ENCODE assay signal across 8 mouse cellular contexts in the genomic region with DNA sequence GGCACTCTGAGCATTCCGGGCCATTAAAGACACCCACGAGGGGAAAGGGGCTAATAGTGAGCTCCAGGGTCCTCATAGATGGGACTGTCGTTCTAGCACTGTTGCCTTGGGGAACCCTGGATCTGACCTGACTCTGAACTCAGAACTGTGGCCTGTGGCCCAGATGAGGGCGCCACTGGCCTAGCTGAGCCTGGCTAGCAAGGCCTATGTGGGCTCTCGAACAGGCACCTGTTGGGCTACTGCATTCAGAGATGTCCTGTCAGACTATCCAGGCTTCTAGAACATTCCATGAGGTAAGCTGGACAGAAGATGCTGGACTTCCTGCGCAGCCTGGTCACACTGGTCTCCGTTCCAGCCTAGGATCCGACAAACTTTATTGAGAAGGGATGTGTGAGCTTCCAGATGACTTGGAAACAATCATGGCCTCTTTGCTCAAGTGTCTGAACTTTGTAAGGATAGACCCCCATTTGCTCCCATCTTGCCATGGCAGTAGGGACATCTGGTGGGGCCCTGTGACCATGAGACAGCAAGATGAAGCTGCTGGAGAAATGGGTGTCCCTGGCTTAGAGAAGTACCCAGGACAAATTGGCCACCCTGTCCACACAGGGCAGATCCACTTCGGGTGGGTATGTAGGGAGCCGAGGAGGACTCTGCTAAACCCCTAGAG. TPM values are rescaled to one million over a fixed set of nuclear protein-coding genes. Genes with fewer than 3 reads are reported as not detected.
DNase-seq lines count a peak whose midpoint lies in the region; ATAC-seq and TF ChIP-seq lines count a peak whose summit lies in the region.

No protein-coding gene starts in this region.

- 0 out of 2 replicates have a peak, but pooled peaks have one; percentile 5 for ATAC-seq in heart, embryonic 15.5 days (replicated peaks; ENCODE audit: insufficient number of reproducible peaks, insufficient read depth, low FRiP score, low read depth)

- H3K4me2 ChIP-seq in heart, embryonic 15.5 days = peak overlapping the region; percentile 89

- TF ChIP-seq CTCF in C2C12 (IDR thresholded peaks at IDR 0.05; ENCODE audit: control insufficient read depth, insufficient read depth, insufficient read length) = peak; percentile 65

- peaks cover 37% of the 10 kb centered on the region for H3K79me2 ChIP-seq in C2C12 (ENCODE audit: control insufficient read depth, insufficient read depth)

- H3K4me3 ChIP-seq in C2C12 (ENCODE audit: insufficient read depth, poor library complexity, severe bottlenecking) = no peak overlapping the region
- peak overlapping the region; percentile 68 for H3K4me3 ChIP-seq in heart, embryonic 15.5 days

- DNase-seq in Muller cell, postnatal 12 days (ENCODE audit: inconsistent ontology term) = peak; percentile 62
- peak; percentile 44 for DNase-seq in embryo, embryonic 9.5 days (ENCODE audit: extremely low spot score)
- DNase-seq in kidney, postnatal 25 days = peak; percentile 39 to 65
- peak; percentile 59 to 62 for DNase-seq in lung, postnatal 4 days
- DNase-seq in right cerebral cortex, postnatal 25 days = peak; percentile 32
- no peak for DNase-seq in frontal cortex, postnatal 25 days (ENCODE audit: low spot score in 2 of 2)

- no peaks in the 10 kb centered on the region for H3K27me3 ChIP-seq in C2C12 (ENCODE audit: control insufficient read depth, insufficient read depth, insufficient read length)
- no peaks in the 10 kb centered on the region for H3K27me3 ChIP-seq in heart, embryonic 15.5 days

- peaks cover 40% of the 10 kb centered on the region for H3K4me1 ChIP-seq in heart, embryonic 15.5 days (replicated peaks)

- no peak overlapping the region for H3ac ChIP-seq in C2C12 (ENCODE audit: control insufficient read depth, insufficient read length, low read depth)

- peak overlapping the region; percentile 83 for H3K27ac ChIP-seq in heart, embryonic 15.5 days

- WGBS in heart, embryonic 15.5 days = 59% methylated on average over 10 of the region's 10 CpGs

- H3K36me3 ChIP-seq in C2C12 (ENCODE audit: control insufficient read depth, insufficient read depth) = peaks cover 9% of the 10 kb centered on the region
- H3K36me3 ChIP-seq in heart, embryonic 15.5 days = no peaks in the 10 kb centered on the region

- no peak overlapping the region for H3K9ac ChIP-seq in heart, embryonic 15.5 days

- peaks cover 33% of the 10 kb centered on the region for H3K79me3 ChIP-seq in C2C12 (ENCODE audit: low read depth)

- no peaks in the 10 kb centered on the region for H3K9me3 ChIP-seq in heart, embryonic 15.5 days (replicated peaks)

TF ChIP-seq in C2C12, 6 proteins besides CTCF, POLR2A, EP300 and RAD21:
- TF ChIP-seq CEBPB (IDR thresholded peaks at IDR 0.05; ENCODE audit: low read depth) (no peak), USF1 (IDR thresholded peaks at IDR 0.05; ENCODE audit: low read depth) (no peak), MAX (IDR thresholded peaks at IDR 0.05) (no peak), MYOD1 (IDR thresholded peaks at IDR 0.05; ENCODE audit: control insufficient read depth, insufficient read length, low read depth) (no peak), FOSL1 (IDR thresholded peaks at IDR 0.05; ENCODE audit: insufficient read depth, low read length, poor library complexity, severe bottlenecking) (no peak), MYOG (IDR thresholded peaks at IDR 0.05; ENCODE audit: control insufficient read depth, extremely low read depth, insufficient read length) (no peak)
TF ChIP-seq in C2C12: peak in this region for 0.

RNA-seq across cellular contexts. Expression of gene Traf3, which starts 0.9 kb away (rescaled TPM):
- 9.9 TPM for polyA plus RNA-seq in C2C12 (2012; fragmentation: generic; extraction: Trizol)
- polyA plus RNA-seq in heart, embryonic 15.5 days (2015; fragmentation: Nextera tagmentation; extraction: Ambion mirVana) = 5.1 and 7.0 TPM in 2 replicates

RNA-seq across cellular contexts. Expression of gene 4930595D18Rik, which starts 19.0 kb away (rescaled TPM):
- not detected for polyA plus RNA-seq in C2C12 (2012; fragmentation: generic; extraction: Trizol)
- not detected in 2 replicates for polyA plus RNA-seq in heart, embryonic 15.5 days (2015; fragmentation: Nextera tagmentation; extraction: Ambion mirVana)

Comparison
In these comparisons a context has a peak if more than half of its experiments do, and no peak if none do; other contexts are left out.
1. DNase-seq: peak in Muller cell, postnatal 12 days (single experiment), embryo, embryonic 9.5 days (single experiment), kidney, postnatal 25 days (2 of 2), lung, postnatal 4 days (2 of 2) and right cerebral cortex, postnatal 25 days (single experiment); none in frontal cortex, postnatal 25 days (0 of 2).